Comparison of ENCODE assay signal across 10 mouse cellular contexts in genomic region chr1:74759773-74760172, GRCm38 (mm10). TPM values are rescaled to one million over a fixed set of nuclear protein-coding genes. Genes with fewer than 3 reads are reported as not detected.
A peak's percentile ranks its signal among the peaks of the same experiment; 100 is the strongest.
DNase-seq lines count a peak whose midpoint lies in the region; ATAC-seq lines count a peak whose summit lies in the region.
"Had no signal": no experiment of that assay in that cellular context is flagged by ENCODE, and none has a peak within 500 bp of the region (broad histone marks: within the 10 kb centered on the region; RNA-seq: fewer than 3 reads in every experiment).

No protein-coding gene starts in this region.

- DNase-seq in heart, adult 18-20 months = peak; percentile 75 to 79
- DNase-seq in heart, embryonic 10.5 days (ENCODE audit: low spot score) = no peak
- DNase-seq in 416B (ENCODE audit: low read depth) = peak; percentile 55
- DNase-seq in Muller cell, postnatal 12 days (ENCODE audit: inconsistent ontology term) = peak; percentile 51
- peak; percentile 72 to 87 for DNase-seq in heart, adult 9 months (ENCODE audit: low spot score in 2 of 2)
- DNase-seq in left cerebral cortex, postnatal 4 days = peak; percentile 31
- DNase-seq in gastrocnemius, adult 8-10 months (ENCODE audit: low spot score in 2 of 2) = no peak

- H3K4me3 ChIP-seq in heart, embryonic 10.5 days = no peak overlapping the region
- H3K4me3 ChIP-seq: embryonic facial prominence, embryonic 12.5 days; liver, embryonic 15.5 days had no signal

- peaks cover 24% of the 10 kb centered on the region for H3K27me3 ChIP-seq in heart, embryonic 10.5 days (ENCODE audit: insufficient read depth, poor library complexity, severe bottlenecking)

- peaks cover 6% of the 10 kb centered on the region; the same call in 1 of the 2 replicates for H3K4me1 ChIP-seq in heart, embryonic 10.5 days
- H3K4me1 ChIP-seq: embryonic facial prominence, embryonic 12.5 days; liver, embryonic 15.5 days had no signal

- no peaks in the 10 kb centered on the region for H3K9me3 ChIP-seq in heart, embryonic 10.5 days
- H3K9me3 ChIP-seq: embryonic facial prominence, embryonic 12.5 days; liver, embryonic 15.5 days had no signal

- no peaks in the 10 kb centered on the region for H3K36me3 ChIP-seq in heart, embryonic 10.5 days
- H3K36me3 ChIP-seq: embryonic facial prominence, embryonic 12.5 days; liver, embryonic 15.5 days had no signal

- 21% methylated on average over 4 of the region's 4 CpGs for WGBS in heart, embryonic 10.5 days

- no peak for ATAC-seq in erythroid progenitor cell, adult 5-6 weeks (replicated peaks; ENCODE audit: low FRiP score, poor library complexity, severe bottlenecking)

- H3K27ac ChIP-seq in heart, embryonic 10.5 days = no peak overlapping the region
- H3K27ac ChIP-seq: embryonic facial prominence, embryonic 12.5 days; liver, embryonic 15.5 days had no signal

- intact Hi-C loops in left cerebral cortex, postnatal 4 days (cut with DNase I) = no loop called here

RNA-seq across cellular contexts. Expression of gene Prkag3, which starts 10.8 kb away (rescaled TPM):
- 1 to 10 TPM; 1.4 to 1.7 TPM for total RNA-seq in heart, adult 18-20 months (2021)
- 2.3 and 6.8 TPM in 2 replicates for polyA plus RNA-seq in heart, embryonic 10.5 days (2016; fragmentation: Nextera tagmentation; extraction: Ambion mirVana)
- total RNA-seq in left cerebral cortex, postnatal 4 days (2021) = not detected
- not detected in 2 replicates for total RNA-seq in erythroid progenitor cell, adult 5-6 weeks (2015; ENCODE audit: low replicate concordance)
- not detected in 2 replicates for total RNA-seq in erythroid progenitor cell, adult 5-6 weeks (2017; ENCODE audit: low replicate concordance)
- 100 to 1,000 TPM in 3 of 4 experiments, 10 to 100 TPM in 1; 76.0 to 167 (median 125) TPM for total RNA-seq in gastrocnemius, adult 8-10 months (2022)

RNA-seq across cellular contexts. Expression of gene Wnt6, which starts 11.9 kb away (rescaled TPM):
- under 1 TPM; 0.18 to 0.30 TPM for total RNA-seq in heart, adult 18-20 months (2021)
- polyA plus RNA-seq in heart, embryonic 10.5 days (2016; fragmentation: Nextera tagmentation; extraction: Ambion mirVana) = 4.0 and 11.9 TPM in 2 replicates
- 1 to 10 TPM; 3.5 to 5.1 TPM for total RNA-seq in left cerebral cortex, postnatal 4 days (2021)
- total RNA-seq in erythroid progenitor cell, adult 5-6 weeks (2015; ENCODE audit: low replicate concordance) = not detected in 2 replicates
- total RNA-seq in erythroid progenitor cell, adult 5-6 weeks (2017; ENCODE audit: low replicate concordance) = not detected in 2 replicates
- total RNA-seq in gastrocnemius, adult 8-10 months (2022) = under 1 TPM in 3 of 4 experiments, not detected in 1; 0.27 to 0.72 (median 0.48) TPM

RNA-seq across cellular contexts. Expression of gene Wnt10a, which starts 31.5 kb away (rescaled TPM):
- total RNA-seq in heart, adult 18-20 months (2021) = not detected
- polyA plus RNA-seq in heart, embryonic 10.5 days (2016; fragmentation: Nextera tagmentation; extraction: Ambion mirVana) = 0.07 and 0.29 TPM in 2 replicates
- under 1 TPM in 1 of 2 experiments, not detected in 1; 0.38 TPM for total RNA-seq in left cerebral cortex, postnatal 4 days (2021)
- not detected in 2 replicates for total RNA-seq in erythroid progenitor cell, adult 5-6 weeks (2015; ENCODE audit: low replicate concordance)
- not detected in 2 replicates for total RNA-seq in erythroid progenitor cell, adult 5-6 weeks (2017; ENCODE audit: low replicate concordance)
- total RNA-seq in gastrocnemius, adult 8-10 months (2022) = under 1 TPM in 1 of 4 experiments, not detected in 3; 0.16 TPM
- polyA plus RNA-seq: liver, embryonic 15.5 days had no signal

RNA-seq across cellular contexts. Expression of gene Cyp27a1, which starts 46.4 kb away (rescaled TPM):
- 10 to 100 TPM; 11.0 to 15.5 TPM for total RNA-seq in heart, adult 18-20 months (2021)
- 11.4 and 17.5 TPM in 2 replicates for polyA plus RNA-seq in heart, embryonic 10.5 days (2016; fragmentation: Nextera tagmentation; extraction: Ambion mirVana)
- total RNA-seq in left cerebral cortex, postnatal 4 days (2021) = under 1 TPM; 0.70 TPM
- 5.4 and 15.5 TPM in 2 replicates for total RNA-seq in erythroid progenitor cell, adult 5-6 weeks (2015; ENCODE audit: low replicate concordance)
- 0.98 and 3.6 TPM in 2 replicates for total RNA-seq in erythroid progenitor cell, adult 5-6 weeks (2017; ENCODE audit: low replicate concordance)
- total RNA-seq in gastrocnemius, adult 8-10 months (2022) = 10 to 100 TPM; 44.3 to 72.8 (median 67.1) TPM

Comparison
In these comparisons a context has a peak if more than half of its experiments do, and no peak if none do; other contexts are left out.
1. DNase-seq: peak in heart, adult 18-20 months (2 of 2), 416B (single experiment), Muller cell, postnatal 12 days (single experiment), heart, adult 9 months (2 of 2) and left cerebral cortex, postnatal 4 days (single experiment); none in heart, embryonic 10.5 days (single experiment) and gastrocnemius, adult 8-10 months (0 of 2).
2. RNA of gene Prkag3, which starts 10.8 kb away (total RNA-seq): 76.0 to 167 TPM in gastrocnemius, adult 8-10 months; 1.4 to 1.7 TPM in heart, adult 18-20 months, not detected in left cerebral cortex, postnatal 4 days and not detected in erythroid progenitor cell, adult 5-6 weeks; every median in the first group is over 10 times any median in the second.